Mouse (Mus musculus) c-Kit-positive CD71-positive TER-119-positive erythroid progenitor cells, embryonic 14.5 days (primary cell): ENCODE measurements at regions not wholly inside any gene's neighbourhood (a gene's known extent, or its start where the extent isn't known, plus 50 kb on each side); places are given as distances from the start of the nearest gene placed in this dataset.

Experiments
- DNase-seq: peaks from one replicate; pipeline ENCODE4 v3.0.0-alpha.2; 2013; ENCODE audit warnings: low spot score

DNA sequence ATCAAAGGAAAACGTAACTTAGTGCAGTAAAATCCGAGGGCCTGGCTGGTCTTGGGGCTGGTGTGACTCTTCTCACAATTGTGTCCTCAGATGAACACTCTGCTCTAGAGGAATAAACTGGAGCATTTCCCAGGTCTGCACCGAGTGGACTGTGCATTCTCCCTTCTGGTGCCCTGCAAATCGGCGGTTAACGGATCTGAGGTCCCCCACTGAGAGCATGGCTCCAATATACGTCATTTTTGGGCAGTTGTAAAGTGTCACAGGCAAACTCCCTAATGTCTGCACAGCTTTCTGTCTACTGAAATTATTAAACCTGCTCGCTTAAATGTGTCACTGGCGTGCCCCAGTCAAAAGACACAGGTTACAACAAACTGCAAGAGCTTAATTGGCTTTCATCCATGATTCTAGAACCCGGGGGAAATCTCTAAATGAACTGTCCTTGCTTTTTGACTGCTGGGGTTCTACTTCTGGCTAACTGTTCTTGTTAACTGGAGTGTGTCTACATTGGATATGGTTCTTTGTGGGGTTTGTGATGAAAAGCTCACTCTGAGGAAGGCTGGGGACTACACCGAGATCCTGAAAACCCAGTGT, 93.7 kb upstream of the Gm47985 start:
- DNase-seq, result no peak

DNA sequence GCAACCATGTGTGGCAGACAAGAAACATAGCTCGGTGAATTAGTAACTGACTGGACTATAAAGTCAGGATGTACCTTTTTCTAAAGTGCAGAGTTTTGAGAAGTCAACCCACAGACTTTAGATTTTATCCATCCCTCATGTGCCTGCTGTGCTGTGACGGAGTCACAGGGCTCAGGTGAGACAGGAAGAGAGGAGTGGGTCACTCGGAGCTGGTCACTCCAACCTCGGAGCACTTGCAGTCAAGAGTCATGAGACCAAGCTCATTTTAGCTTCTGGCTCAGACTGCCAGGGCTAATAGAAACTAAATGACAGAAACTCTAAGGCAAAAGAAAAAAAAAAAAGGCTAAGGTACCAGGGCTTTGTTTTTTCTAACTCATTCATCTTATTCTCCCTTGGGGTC, 90.3 kb upstream of the Gm47985 start:
- DNase-seq, result no peak

DNA sequence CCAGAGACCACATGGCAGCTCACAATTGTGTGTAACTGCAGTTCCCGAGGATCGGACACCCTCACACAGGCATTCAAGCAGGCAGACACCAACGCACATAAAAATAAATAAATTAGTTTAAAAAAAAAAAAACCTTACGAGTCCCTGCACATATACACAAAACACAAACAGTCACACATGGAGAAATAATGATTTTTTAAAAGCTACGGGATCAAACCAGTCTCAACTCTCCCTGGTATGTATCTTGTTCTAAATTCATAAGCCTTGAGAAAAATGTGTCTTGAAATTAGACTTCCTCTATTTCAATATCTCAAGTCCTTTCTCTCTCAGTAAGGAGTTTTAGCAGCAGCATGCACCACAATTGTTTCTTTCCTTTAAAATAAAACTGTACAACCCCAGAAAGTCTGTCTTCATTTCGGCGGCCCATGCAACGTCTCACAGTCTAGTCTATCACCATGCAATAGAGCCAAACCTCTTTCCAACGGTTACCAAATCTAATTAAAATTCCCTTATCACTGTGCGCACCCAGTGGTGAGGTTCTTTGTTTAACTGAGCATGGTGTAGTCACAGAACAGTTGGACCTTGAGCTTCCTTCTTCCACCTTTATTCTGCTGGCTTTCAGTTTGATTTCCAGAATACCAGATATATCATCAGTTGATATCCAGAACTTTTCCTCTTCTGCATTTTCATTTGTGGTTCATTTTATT, 86.8 kb upstream of the Gm47985 start:
- DNase-seq, result peak; percentile 57

DNA sequence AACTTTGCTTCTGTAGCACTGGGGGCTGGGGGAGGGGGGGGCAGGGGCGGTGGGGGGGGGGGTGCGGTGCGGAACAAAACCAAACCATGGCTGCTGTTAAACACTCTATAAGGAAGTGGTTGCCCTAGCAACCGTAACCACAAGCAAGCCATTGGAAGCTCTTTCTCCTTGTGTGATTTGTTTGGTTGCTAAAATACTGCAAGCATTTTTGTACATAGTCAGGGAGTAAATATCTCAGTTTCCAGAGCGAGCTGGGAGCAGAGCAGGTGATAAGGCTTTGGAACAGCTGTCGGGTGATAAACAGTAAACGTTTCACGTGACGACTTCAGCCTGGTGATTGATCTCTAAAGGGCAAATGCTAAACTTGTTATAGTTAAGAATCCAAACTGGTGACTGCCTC, 86.3 kb upstream of the Gm47985 start:
- peak; percentile 81 for DNase-seq

DNA sequence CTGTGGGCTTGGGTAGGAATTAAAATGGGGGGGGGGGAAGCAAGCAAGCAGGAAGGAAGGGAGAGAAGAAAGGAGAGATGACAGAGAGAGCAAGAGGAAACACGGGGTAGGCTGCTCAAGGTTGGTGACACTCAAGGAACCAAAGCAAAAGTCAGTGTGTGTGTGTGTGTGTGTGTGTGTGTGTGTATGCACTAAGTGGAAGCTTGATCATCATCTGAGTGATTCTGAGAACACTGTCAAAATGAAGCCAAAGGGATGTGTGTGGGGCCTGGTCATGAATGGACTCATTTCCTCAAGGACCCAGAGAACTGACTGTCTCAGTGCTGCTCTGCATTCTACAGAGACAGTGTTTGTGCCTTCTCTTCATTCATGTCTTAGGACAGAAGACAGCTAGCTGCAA, 84.8 kb upstream of the Gm47985 start:
- DNase-seq, result no peak

DNA sequence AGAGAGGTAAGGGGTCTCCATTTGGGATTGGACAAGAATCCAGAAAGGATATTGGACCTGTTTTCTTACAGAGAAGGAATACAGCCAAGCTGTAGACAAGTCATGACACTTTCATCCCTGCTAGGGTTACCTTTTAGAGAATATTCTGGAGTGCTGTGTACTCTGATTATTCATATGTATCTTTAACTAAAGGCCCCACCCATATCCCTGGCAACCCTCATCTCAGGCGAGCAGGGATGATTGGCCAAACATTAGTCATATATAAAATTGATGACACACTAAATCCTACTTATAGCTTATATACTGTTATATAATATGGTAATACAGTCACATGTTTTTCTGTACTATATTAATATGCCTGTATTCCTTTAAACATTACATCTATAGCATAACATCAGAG, 83.6 kb upstream of the Gm47985 start:
- DNase-seq, result no peak

DNA sequence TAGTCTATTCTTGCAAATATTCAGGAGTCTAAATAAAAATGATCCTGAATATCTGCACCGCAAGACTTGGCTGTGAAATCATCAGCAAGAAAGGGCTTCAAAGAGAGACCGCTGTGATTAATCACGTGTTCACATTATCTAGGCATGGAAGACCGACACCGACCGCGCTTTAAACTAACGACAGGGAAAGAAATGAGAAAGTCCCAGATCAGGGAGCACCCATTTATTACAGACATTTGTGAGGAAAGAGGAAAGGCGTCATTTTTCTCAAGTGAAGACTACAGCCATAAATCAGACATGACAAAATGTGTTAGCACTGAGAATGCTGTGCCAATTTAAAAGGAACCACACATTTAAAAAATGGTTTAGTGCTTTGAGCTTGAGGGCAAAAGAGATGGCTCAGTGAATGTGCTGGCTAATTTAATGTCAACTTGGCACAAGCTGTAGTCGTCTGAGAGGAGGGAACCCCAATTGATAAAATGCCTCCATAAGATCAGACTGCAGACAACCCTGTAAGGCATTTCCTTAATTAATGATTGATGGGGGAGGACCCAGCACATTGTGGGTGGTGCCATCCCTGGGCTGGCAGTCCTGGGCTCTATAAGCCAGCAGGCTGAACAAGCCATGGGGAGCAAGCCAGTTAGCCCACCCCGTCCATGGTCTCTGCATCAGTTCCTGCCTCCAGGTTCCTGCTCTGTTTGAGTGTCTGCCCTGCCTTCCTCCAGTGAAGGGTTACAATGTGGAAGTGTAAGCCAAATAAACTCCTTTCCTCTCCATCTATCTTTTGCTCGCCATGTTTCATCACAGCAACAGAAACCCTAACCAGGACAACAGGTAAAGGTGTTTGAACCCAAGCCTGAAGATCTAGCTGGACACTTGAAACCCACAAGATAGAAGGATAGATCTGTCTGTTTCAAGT, 81.5 kb upstream of the Gm47985 start:
- no peak for DNase-seq

DNA sequence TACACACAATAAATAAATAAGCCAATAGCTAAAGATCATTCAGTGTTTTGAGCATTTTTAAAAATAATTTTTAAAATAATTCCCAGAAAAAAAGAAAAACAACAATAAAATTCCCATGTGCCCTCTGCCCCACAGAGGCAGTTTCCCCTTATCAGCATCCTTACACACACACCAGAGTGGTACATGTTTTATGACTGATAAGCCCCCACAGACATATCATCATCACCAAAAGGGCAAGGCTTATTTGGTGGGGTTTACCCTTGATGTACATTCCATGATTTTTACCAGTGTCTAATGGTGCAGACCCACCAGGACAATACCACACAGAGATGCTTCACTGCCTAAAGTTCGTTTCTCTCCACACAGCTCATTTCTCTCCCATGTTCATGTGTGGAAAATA, 80.8 kb upstream of the Gm47985 start:
- peak; percentile 41 for DNase-seq

DNA sequence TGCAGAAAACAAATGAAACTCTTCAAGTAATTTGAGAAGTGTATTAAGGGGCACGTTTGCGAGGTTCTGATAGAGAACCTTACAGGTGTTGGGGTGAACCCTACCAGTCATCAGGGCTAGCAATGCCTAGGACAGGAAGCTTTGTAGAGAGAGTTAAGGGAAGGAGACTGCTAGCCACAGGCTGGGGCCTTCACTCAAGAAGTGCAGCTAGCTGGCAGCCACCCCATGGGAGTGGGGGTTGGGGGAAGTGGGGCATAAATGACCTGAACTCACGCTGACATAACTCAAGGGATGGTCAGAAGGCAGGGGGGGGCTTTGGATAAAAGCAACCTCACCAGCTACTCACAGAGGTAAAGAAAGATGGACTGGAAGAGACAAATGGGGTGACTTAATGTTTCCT, 80.3 kb upstream of the Gm47985 start:
- DNase-seq, result no peak

DNA sequence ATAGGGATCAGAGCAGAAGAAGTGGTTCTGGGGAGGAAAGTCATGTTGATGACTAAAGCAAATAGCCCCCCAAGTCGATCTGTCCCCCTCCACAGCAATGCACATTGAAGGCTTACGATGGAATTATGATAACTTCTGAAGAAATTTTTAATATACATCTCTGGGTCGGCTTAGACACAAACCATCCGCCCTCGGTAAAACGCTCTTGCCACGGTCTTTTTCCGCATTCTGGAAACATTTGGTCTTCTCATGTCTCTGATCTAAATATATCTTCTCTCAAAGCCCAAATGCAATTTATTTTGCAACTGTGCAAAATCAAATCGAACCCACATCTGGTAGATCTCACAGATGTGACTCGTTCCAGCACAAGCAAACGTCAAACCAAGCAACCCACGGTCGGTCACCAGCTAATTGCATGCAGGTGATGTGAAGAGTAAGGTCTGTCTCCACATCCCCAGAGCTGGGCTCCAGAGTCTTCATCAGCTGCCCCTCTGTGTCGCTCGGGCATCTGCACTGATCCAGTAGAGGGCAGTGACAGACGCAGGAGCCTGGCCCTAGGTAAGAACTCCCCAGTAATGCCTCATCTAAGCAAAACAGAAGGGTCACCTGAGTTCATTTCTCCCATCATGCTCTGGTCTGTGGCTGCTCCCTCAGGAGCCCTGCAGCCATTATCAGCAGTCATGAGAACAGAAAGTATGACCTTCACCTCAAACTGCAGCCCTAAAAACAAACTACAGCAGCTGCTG, 79.5 kb upstream of the Gm47985 start:
- no peak for DNase-seq

DNA sequence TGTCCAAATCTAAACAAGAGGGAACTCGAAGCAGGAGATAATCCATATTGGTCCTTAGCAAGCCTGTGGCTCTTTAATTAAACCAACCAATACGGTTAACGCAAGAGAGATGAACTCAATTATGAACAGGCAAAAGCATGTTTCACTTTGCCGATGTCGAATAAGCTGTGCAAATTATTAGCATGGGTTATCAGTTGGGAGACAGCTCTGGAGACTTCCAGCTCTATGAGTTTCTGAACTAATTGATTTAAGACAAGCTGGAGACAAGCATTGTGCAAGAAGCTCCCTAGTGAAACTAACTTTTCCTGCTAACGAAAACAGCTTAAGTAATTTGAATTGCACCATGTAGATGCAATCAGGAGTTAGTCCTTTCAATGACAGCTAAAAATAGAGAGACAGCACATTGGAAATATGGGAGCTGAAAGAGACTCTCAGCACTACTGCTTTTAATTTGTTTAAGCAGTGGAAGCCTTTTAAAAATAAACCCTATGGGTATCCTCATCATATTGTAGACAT, 78.8 kb upstream of the Gm47985 start:
- no peak for DNase-seq

DNA sequence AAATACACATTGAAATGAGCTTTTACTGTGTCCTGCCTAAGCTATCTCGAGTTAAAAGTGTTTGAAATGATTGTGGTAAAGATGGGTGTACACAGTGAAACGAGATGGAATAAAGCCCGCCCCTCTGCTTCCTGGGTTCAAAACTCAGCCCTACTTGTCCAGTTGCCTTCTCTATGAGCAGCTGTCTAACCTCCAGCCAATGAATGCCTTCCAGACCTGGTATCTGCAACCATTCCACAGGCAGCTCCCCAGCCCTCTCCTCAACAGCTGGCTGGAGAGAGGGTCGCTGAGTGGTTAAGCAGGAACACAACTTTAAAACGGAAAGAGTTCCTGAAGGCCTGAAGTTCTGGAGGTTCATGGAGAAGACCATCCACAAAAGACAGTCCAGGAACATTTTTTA, 78.0 kb upstream of the Gm47985 start:
- DNase-seq, result no peak

DNA sequence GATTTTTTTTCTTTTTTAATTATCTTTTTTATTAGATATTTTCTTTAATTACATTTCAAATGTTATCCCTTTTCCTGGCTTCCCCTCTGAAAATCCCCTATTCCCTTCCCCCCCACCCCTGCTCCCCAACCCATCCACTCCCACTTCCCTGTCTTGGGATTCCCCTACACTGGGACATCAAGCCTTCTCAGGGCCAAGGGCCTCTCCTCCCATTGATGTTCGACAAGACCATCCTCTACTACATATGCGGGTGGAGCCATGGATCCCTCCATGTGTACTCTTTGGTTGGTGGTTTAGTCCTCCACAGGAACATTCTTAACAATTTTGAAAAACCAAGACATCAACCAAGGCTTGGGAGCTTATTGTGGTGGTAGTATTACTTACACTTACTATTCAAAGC, 77.5 kb upstream of the Gm47985 start:
- DNase-seq, result no peak

DNA sequence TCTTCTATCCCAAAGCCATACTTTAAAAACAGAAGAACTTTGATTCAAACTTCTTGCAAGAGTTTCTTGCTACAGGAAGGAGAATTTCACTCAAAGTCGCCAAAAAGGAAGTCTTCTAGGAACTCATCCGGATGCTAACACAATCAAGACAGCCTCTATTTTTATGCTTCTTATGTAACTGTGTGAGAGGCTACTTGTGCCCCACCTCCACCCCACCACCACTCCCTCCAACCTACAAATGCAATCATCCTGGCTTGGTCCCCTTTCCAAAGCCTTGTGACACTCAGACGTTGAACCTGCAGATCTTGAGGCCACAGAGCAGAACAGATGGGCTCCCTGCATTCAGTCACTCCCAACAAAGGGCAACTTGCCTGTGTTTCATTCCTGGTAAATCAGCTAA, 77.1 kb upstream of the Gm47985 start:
- DNase-seq, result no peak

DNA sequence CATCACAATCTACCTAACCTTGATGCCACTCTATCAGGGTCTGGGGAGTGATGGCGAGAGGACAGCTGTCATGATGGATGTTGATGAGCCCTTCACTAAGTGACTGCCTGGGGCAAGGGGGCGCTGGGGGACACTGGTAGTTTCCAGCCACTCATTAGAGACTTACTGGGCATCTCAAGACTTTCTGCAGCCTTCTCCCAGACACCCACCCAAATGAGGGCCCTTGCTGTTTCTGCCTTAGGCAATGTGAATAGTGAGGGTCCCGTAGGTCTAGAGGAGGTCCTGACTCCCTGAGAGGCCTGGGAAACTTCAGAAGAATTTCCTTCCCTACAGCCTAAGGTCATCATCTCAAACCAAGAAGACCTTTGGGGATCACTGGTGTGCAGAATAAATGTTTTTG, 74.9 kb upstream of the Gm47985 start:
- DNase-seq, result no peak

DNA sequence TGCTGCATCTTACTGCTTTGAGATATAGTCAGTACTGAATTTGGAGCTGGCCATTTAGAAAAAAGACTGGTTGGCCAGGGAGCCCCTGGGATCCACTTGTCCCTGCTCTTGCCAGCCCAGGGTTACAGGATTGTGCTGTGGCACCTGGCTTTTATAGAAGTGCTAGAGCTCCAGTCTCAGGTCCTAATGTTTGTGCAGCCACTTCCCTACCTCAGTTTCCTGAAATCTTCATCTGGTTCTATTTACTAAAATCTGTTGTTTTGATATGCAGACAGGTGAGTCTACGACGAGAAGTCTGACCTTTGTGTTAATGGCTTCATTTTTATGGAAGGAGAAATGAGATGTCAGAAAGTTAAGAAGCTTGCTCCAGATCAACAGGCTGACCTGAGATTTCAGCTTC, 73.0 kb upstream of the Gm47985 start:
- DNase-seq, result no peak

DNA sequence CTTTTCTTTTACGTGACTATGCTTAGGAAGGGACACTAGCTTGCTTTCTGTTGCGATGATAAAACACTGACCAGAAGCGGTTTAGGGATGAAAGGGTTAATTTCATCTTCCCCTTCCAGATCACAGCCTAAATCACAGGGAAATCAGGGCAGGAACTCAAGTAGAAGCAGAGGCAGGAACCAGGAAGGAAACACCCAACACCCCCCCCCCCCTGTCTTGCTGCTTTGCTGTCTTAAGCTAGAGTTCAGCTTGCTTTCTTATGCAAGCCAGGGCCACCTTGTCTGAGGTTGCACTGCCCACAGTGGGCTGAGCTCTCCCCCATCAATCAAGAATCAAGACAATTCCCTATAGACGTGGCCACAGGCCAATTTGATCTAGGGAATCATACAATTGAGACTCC, 71.9 kb upstream of the Gm47985 start:
- DNase-seq, result no peak

DNA sequence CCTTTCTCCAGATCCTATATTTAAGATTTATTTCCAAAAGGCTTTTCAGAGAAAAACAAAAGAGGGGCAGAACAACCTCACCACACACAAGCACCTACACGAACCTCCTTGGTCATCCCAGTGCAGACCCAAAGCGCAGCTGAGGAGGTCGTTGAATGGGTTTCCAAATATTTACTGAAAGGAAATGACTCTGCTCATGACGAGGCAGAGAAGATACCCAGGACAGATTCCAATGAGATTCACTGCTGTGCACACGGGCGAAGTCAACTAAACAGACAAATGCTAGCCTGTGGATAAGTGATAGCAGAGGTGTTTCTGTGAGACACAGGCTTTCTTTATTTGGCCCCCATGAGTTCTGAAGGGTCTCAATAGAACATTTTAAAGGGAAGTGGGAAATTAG, 70.7 kb upstream of the Gm47985 start:
- no peak for DNase-seq

DNA sequence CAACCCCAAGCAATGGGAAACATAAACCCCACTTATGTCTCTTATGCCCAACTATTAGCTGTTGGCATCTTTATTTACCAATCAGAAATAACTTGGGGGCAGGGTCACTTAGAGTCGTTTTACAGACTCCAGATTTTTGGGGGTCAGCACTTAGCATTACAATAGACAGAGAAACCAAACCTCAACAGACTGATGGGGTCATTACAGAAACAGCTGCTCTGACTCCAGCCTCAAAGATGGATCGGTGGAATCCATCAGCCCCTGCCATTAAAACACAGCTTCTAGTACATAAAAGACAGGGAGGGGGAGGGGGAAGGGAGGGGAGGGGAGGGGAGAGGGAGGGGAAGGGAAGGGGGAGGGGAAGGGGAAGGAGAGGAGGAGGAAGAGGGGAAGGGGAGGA, 69.9 kb upstream of the Gm47985 start:
- DNase-seq, result no peak

DNA sequence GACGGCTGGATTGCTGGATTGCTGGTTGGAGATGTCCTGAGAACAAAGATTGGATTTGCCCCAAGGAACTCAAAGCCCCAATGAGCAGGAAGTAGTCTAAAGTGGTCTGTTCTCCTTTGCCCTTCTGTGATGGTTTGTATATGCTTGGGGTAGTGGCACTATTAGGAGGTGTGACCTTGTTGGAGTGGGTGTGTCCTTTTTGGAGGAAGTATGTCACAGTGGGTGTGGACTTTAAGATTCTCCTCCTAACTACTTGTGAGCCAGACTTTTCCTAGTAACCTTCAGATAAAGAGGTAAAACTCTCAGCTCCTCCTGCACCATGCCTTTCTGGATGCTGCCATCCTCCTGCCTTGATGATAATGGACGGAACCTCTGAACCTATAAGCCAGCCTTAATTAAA, 69.1 kb upstream of the Gm47985 start:
- no peak for DNase-seq

DNA sequence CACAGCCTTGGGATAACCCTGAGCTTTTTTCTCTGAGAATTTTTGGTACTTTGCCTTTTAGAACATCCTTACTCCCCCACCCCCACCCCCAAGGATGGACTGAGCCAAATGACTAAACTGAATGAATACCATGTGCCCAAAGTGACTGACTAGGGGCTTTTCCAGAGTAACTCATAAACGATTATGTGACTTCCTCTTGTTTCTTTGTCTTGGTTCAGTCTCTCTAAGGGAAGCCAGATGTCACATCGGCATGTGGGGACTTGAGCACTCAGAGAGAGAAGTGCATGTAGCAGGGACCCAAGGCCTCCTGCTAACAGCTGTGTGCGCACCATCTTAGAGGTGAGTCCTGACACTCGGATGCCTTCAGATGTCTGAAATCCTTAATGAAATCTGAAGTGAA, 63.8 kb upstream of the Gm47985 start:
- DNase-seq, result no peak

DNA sequence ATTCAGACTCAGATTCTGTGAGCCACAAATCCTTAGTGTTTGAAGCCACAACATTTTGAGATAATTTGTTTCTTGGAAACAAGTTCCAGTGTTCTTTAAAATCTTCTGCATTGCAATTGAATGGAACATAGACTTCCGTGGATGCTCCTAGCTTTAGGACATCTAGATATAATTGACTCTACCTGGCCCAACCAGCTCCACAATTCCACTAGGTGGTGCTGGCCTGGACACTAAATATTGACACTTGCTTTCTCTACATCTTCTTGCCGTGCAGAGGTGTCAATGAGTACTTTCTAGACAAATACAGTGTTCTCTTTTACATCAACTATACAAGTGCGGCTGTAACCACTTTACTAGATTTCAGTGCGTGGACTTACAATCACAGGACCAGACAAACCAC, 63.4 kb upstream of the Gm47985 start:
- DNase-seq, result no peak
